15 mouse cellular contexts compared by ENCODE assay signal in genomic region chr12:28621451-28622166, GRCm38 (mm10). TPM values are rescaled to one million over a fixed set of nuclear protein-coding genes. Genes with fewer than 3 reads are reported as not detected.
DNase-seq lines count a peak whose midpoint lies in the region; ATAC-seq and TF ChIP-seq lines count a peak whose summit lies in the region.
"Had no signal": no experiment of that assay in that cellular context is flagged by ENCODE, and none has a peak within 500 bp of the region (broad histone marks: within the 10 kb centered on the region; RNA-seq: fewer than 3 reads in every experiment).

No protein-coding gene starts in this region.

- no peaks in the 10 kb centered on the region for H3K27me3 ChIP-seq in heart, embryonic 12.5 days (replicated peaks)
- H3K27me3 ChIP-seq in liver, embryonic 15.5 days: no peaks in the 10 kb centered on the region
- H3K27me3 ChIP-seq in hindbrain, embryonic 13.5 days: no peaks in the 10 kb centered on the region
- H3K27me3 ChIP-seq: forebrain, embryonic 12.5 days had no signal

- H3K9me3 ChIP-seq in heart, embryonic 12.5 days (replicated peaks): no peaks in the 10 kb centered on the region
- no peaks in the 10 kb centered on the region for H3K9me3 ChIP-seq in liver, embryonic 15.5 days (replicated peaks)
- H3K9me3 ChIP-seq in hindbrain, embryonic 13.5 days: no peaks in the 10 kb centered on the region
- H3K9me3 ChIP-seq: forebrain, embryonic 12.5 days had no signal

- peak overlapping the region; percentile 56 for H3K4me2 ChIP-seq in heart, embryonic 12.5 days
- peak overlapping the region; percentile 31 for H3K4me2 ChIP-seq in liver, embryonic 15.5 days
- H3K4me2 ChIP-seq in hindbrain, embryonic 13.5 days: no peak overlapping the region
- H3K4me2 ChIP-seq: forebrain, embryonic 12.5 days had no signal

- no peak for DNase-seq in heart, adult 8-10 months (ENCODE audit: low spot score)
- DNase-seq in left cerebral cortex, adult 2 months (ENCODE audit: extremely low spot score in 1 of 2, low spot score in 2 of 2): no peak
- no peak for DNase-seq in left cerebral cortex, postnatal 10 days (ENCODE audit: extremely low spot score in 1 of 2, low spot score in 2 of 2)
- peak; percentile 27 for DNase-seq in embryo, embryonic 11 days
- no peak for DNase-seq in urinary bladder, postnatal 14 days (ENCODE audit: low spot score)
- DNase-seq: adrenal gland, adult 8-10 months; gastrocnemius, postnatal 25 days; kidney, postnatal 25 days; left cerebral cortex, postnatal 4 days; thymus, postnatal 25 days had no signal

- H3K27ac ChIP-seq in heart, embryonic 12.5 days (ENCODE audit: poor library complexity, severe bottlenecking): peak overlapping the region; percentile 39; the same call in 1 of the 2 replicates
- H3K27ac ChIP-seq in left cerebral cortex, adult 2 months: peak overlapping the region; percentile 48
- no peak overlapping the region for H3K27ac ChIP-seq in liver, embryonic 15.5 days (replicated peaks)
- no peak overlapping the region for H3K27ac ChIP-seq in hindbrain, embryonic 13.5 days
- H3K27ac ChIP-seq: forebrain, embryonic 12.5 days had no signal

- ATAC-seq in heart, embryonic 12.5 days (ENCODE audit: insufficient number of reproducible peaks, low FRiP score): 0 out of 2 replicates have a peak, but pooled peaks have one; percentile 36
- no peak for ATAC-seq in liver, embryonic 15.5 days (ENCODE audit: insufficient read depth)
- no peak for ATAC-seq in hindbrain, embryonic 13.5 days (ENCODE audit: low FRiP score)
- ATAC-seq: CD4-positive, CD25-positive, alpha-beta regulatory T cell, adult 4 months had no signal

- no peak overlapping the region for H3K4me3 ChIP-seq in heart, embryonic 12.5 days
- no peak overlapping the region for H3K4me3 ChIP-seq in left cerebral cortex, adult 2 months
- H3K4me3 ChIP-seq in liver, embryonic 15.5 days (replicated peaks): no peak overlapping the region
- no peak overlapping the region for H3K4me3 ChIP-seq in hindbrain, embryonic 13.5 days
- H3K4me3 ChIP-seq: forebrain, embryonic 12.5 days had no signal

- no peak overlapping the region for H3K9ac ChIP-seq in heart, embryonic 12.5 days
- no peak overlapping the region for H3K9ac ChIP-seq in liver, embryonic 15.5 days
- H3K9ac ChIP-seq in hindbrain, embryonic 13.5 days: no peak overlapping the region
- H3K9ac ChIP-seq: forebrain, embryonic 12.5 days had no signal

- 5% methylated on average over 7 of the region's 7 CpGs for WGBS in heart, embryonic 12.5 days
- 13% methylated on average over 7 of the region's 7 CpGs for WGBS in liver, embryonic 15.5 days (ENCODE audit: insufficient replicate concordance)
- WGBS in hindbrain, embryonic 13.5 days: 21% methylated on average over 7 of the region's 7 CpGs

- intact Hi-C loops in left cerebral cortex, adult 2 months (cut with DNase I): no loop called here
- intact Hi-C loops in left cerebral cortex, postnatal 10 days (cut with DNase I): no loop called here

- TF ChIP-seq CTCF in left cerebral cortex, adult 2 months (IDR thresholded peaks at IDR 0.05): peak; percentile 8; the same call in 1 of the 2 replicates

- no peaks in the 10 kb centered on the region for H3K36me3 ChIP-seq in heart, embryonic 12.5 days
- no peaks in the 10 kb centered on the region for H3K36me3 ChIP-seq in liver, embryonic 15.5 days (replicated peaks)
- H3K36me3 ChIP-seq in hindbrain, embryonic 13.5 days: no peaks in the 10 kb centered on the region
- H3K36me3 ChIP-seq: forebrain, embryonic 12.5 days had no signal

- H3K4me1 ChIP-seq in heart, embryonic 12.5 days (replicated peaks): peaks cover 26% of the 10 kb centered on the region
- peaks cover 16% of the 10 kb centered on the region for H3K4me1 ChIP-seq in liver, embryonic 15.5 days (replicated peaks)
- H3K4me1 ChIP-seq in hindbrain, embryonic 13.5 days (replicated peaks): peaks cover 13% of the 10 kb centered on the region

RNA-seq across cellular contexts. Expression of gene Colec11, which starts 1.6 kb away (rescaled TPM):
- polyA plus RNA-seq in heart, embryonic 12.5 days (2016; fragmentation: Nextera tagmentation; extraction: Ambion mirVana): 6.3 and 6.5 TPM in 2 replicates
- 10 to 100 TPM; 11.8 to 18.1 (median 14.3) TPM for total RNA-seq in heart, adult 8-10 months (2022)
- total RNA-seq in left cerebral cortex, adult 2 months (2021): under 1 TPM; 0.63 to 0.65 TPM
- under 1 TPM; 0.41 to 0.47 TPM for total RNA-seq in left cerebral cortex, postnatal 10 days (2021)
- 15.6 and 17.8 TPM in 2 replicates for polyA plus RNA-seq in liver, embryonic 15.5 days (2015; fragmentation: Nextera tagmentation; extraction: Ambion mirVana)
- 1.1 and 1.5 TPM in 2 replicates for polyA plus RNA-seq in hindbrain, embryonic 13.5 days (2015; fragmentation: Nextera tagmentation; extraction: Ambion mirVana)
- polyA plus RNA-seq: CD4-positive, CD25-positive, alpha-beta regulatory T cell, adult 4 months had no signal

RNA-seq across cellular contexts. Expression of gene Rps7, which starts 14.1 kb away (rescaled TPM):
- 513 and 523 TPM in 2 replicates for polyA plus RNA-seq in heart, embryonic 12.5 days (2016; fragmentation: Nextera tagmentation; extraction: Ambion mirVana)
- 100 to 1,000 TPM; 211 to 303 (median 290) TPM for total RNA-seq in heart, adult 8-10 months (2022)
- total RNA-seq in left cerebral cortex, adult 2 months (2021): 100 to 1,000 TPM; 246 to 270 TPM
- 100 to 1,000 TPM; 325 to 344 TPM for total RNA-seq in left cerebral cortex, postnatal 10 days (2021)
- 293 and 369 TPM in 2 replicates for polyA plus RNA-seq in liver, embryonic 15.5 days (2015; fragmentation: Nextera tagmentation; extraction: Ambion mirVana)
- 522 and 548 TPM in 2 replicates for polyA plus RNA-seq in hindbrain, embryonic 13.5 days (2015; fragmentation: Nextera tagmentation; extraction: Ambion mirVana)

RNA-seq across cellular contexts. Expression of gene Rnaseh1, which starts 27.8 kb away (rescaled TPM):
- polyA plus RNA-seq in heart, embryonic 12.5 days (2016; fragmentation: Nextera tagmentation; extraction: Ambion mirVana): 17.8 and 18.1 TPM in 2 replicates
- 1 to 10 TPM; 6.7 to 9.4 (median 8.2) TPM for total RNA-seq in heart, adult 8-10 months (2022)
- 10 to 100 TPM; 13.4 to 13.6 TPM for total RNA-seq in left cerebral cortex, adult 2 months (2021)
- 10 to 100 TPM; 10.9 to 12.6 TPM for total RNA-seq in left cerebral cortex, postnatal 10 days (2021)
- 10.8 and 11.7 TPM in 2 replicates for polyA plus RNA-seq in liver, embryonic 15.5 days (2015; fragmentation: Nextera tagmentation; extraction: Ambion mirVana)
- 22.5 and 27.1 TPM in 2 replicates for polyA plus RNA-seq in hindbrain, embryonic 13.5 days (2015; fragmentation: Nextera tagmentation; extraction: Ambion mirVana)

RNA-seq across cellular contexts. Expression of gene Allc, which starts 39.3 kb away (rescaled TPM):
- not detected in 2 replicates for polyA plus RNA-seq in heart, embryonic 12.5 days (2016; fragmentation: Nextera tagmentation; extraction: Ambion mirVana)
- total RNA-seq in heart, adult 8-10 months (2022): not detected
- 1 to 10 TPM in 1 of 2 experiments, under 1 TPM in 1; 1.00 to 1.2 TPM for total RNA-seq in left cerebral cortex, adult 2 months (2021)
- total RNA-seq in left cerebral cortex, postnatal 10 days (2021): under 1 TPM; 0.60 to 0.85 TPM
- polyA plus RNA-seq in liver, embryonic 15.5 days (2015; fragmentation: Nextera tagmentation; extraction: Ambion mirVana): not detected in 2 replicates
- polyA plus RNA-seq in hindbrain, embryonic 13.5 days (2015; fragmentation: Nextera tagmentation; extraction: Ambion mirVana): 0.27 TPM in 1 of 2 replicates, not detected in the other
- total RNA-seq: adrenal gland, adult 8-10 months; gastrocnemius, postnatal 25 days had no signal
- polyA plus RNA-seq: CD4-positive, CD25-positive, alpha-beta regulatory T cell, adult 4 months; forebrain, embryonic 12.5 days had no signal

RNA-seq across cellular contexts. Expression of gene Adi1, which starts 53.4 kb away (rescaled TPM):
- 42.2 and 43.3 TPM in 2 replicates for polyA plus RNA-seq in heart, embryonic 12.5 days (2016; fragmentation: Nextera tagmentation; extraction: Ambion mirVana)
- 10 to 100 TPM; 58.0 to 62.6 (median 61.6) TPM for total RNA-seq in heart, adult 8-10 months (2022)
- 10 to 100 TPM; 32.2 to 33.0 TPM for total RNA-seq in left cerebral cortex, adult 2 months (2021)
- total RNA-seq in left cerebral cortex, postnatal 10 days (2021): 10 to 100 TPM; 11.9 to 15.9 TPM
- polyA plus RNA-seq in liver, embryonic 15.5 days (2015; fragmentation: Nextera tagmentation; extraction: Ambion mirVana): 53.4 and 56.7 TPM in 2 replicates
- 31.5 and 33.7 TPM in 2 replicates for polyA plus RNA-seq in hindbrain, embryonic 13.5 days (2015; fragmentation: Nextera tagmentation; extraction: Ambion mirVana)

Comparison
In these comparisons a context has a peak if more than half of its experiments do, and no peak if none do; other contexts are left out.
1. H3K27ac ChIP-seq: peak in heart, embryonic 12.5 days (single experiment) and left cerebral cortex, adult 2 months (single experiment); none in liver, embryonic 15.5 days (single experiment) and hindbrain, embryonic 13.5 days (single experiment).
2. RNA of gene Colec11, which starts 1.6 kb away (total RNA-seq): 11.8 to 18.1 TPM in heart, adult 8-10 months; 0.63 to 0.65 TPM in left cerebral cortex, adult 2 months and 0.41 to 0.47 TPM in left cerebral cortex, postnatal 10 days; every median in the first group is over 4 times any median in the second.